Mouse (Mus musculus) cerebellum, adult 2 months (tissue): ENCODE results near the gene Arhgef1. TPM values are rescaled to one million over a fixed set of nuclear protein-coding genes. Genes with fewer than 3 reads are reported as not detected.

Experiments
- DNase-seq, 2 experiments: peaks; one replicate each; pipeline ENCODE4 v3.0.0; 2021
- H3K27ac ChIP-seq: fragments of 200-500 bp; 2 replicates; pipeline ENCODE4 v1.5.1; 2012; ENCODE audit warnings: low read length, control low read depth, inconsistent platforms; ENCODE audit not compliant: insufficient read depth
- H3K27me3 ChIP-seq: fragments of 200-500 bp; 2 replicates; pipeline ENCODE4 v1.6.1; 2012; ENCODE audit warnings: inconsistent platforms, mild to moderate bottlenecking, low read length, moderate library complexity; ENCODE audit not compliant: control insufficient read depth, insufficient read depth
- H3K4me1 ChIP-seq: fragments of 200-500 bp; 2 replicates; pipeline ENCODE4 v1.6.1; 2011; ENCODE audit warnings: low read length; ENCODE audit not compliant: control insufficient read depth, insufficient read depth
- H3K4me3 ChIP-seq: fragments of 200-500 bp; replicated peaks from 2 replicates; pipeline ENCODE3; 2011; ENCODE audit warnings: mild to moderate bottlenecking, low read depth, low read length, control low read depth; ENCODE audit not compliant: insufficient read depth
- CTCF ChIP-seq: fragments of 200-500 bp; IDR thresholded peaks from 2 replicates; pipeline ENCODE4 v1.5.1; 2011; ENCODE audit warnings: low read depth, mild to moderate bottlenecking, control low read depth, low read length, moderate library complexity, borderline replicate concordance; ENCODE audit not compliant: insufficient read depth
- POLR2A ChIP-seq: fragments of 200-500 bp; IDR thresholded peaks from 2 replicates; pipeline ENCODE4 v1.6.1; 2011; ENCODE audit warnings: low read length, control low read depth, borderline replicate concordance; ENCODE audit not compliant: insufficient read depth
- whole genome bisulfite sequencing: fragments of 180-500 bp; shearing (Covaris S2); methylation state at CpG from one replicate; pipeline ENCODE4 v1.1.7; 2018; 5-methylcytosine and 5-hydroxymethylcytosine counted together
- polyA plus RNA-seq: library from polyadenylated mRNA; depleted of rRNA; stranded (reverse); fragments of >200 nt; gene quantifications from 2 replicates; pipeline ENCODE4 v1.2.3, GENCODE M21; 2012

Arhgef1 gene
- polyA plus RNA-seq, 1 experiment = 162 TPM

DNA sequence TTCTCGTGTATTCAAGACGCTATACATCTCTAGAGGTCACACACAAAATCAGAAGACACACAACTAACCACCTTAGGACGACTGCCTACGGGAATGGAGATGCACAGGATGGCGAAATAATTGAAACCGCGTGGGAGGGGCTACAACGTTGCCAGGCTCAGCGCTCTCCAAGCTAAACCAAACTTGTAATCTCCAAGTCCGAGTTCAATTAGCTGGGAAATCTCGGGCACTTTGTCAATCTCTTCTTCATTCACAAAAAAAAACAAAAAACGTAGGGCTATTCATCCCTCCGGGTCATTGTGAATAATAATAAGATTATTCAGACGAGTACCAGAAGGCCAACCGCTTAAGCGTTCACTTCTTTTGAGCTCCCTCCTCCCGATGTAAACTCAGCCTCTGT lies 33.6 kb upstream of the Arhgef1 start:
- WGBS = 57% methylated on average over 17 of the region's 17 CpGs
- Histone ChIP-seq H3K4me3 (no peak overlapping the region), H3K27me3 (no peaks in the 10 kb centered on the region), H3K27ac (no peak overlapping the region), H3K4me1 (no peaks in the 10 kb centered on the region)
- TF ChIP-seq CTCF (no peak), POLR2A (no peak)
- DNase-seq = no peak

GRCm38 (mm10) chr7:24869532-24870165 lies 33.1 kb upstream of the Arhgef1 start, which contains the start of the genes Lypd4 and Dmrtc2:
TSS of gene Lypd4 (minus strand) at chr7:24869941.
TSS of gene Dmrtc2 (plus strand) at chr7:24870057.
- TF ChIP-seq CTCF (no peak), POLR2A (no peak)
- 62% methylated on average over 41 of the region's 41 CpGs for WGBS
- Histone ChIP-seq H3K4me3 (no peak within 1 kb of the TSS), H3K27me3 (no peaks in the 10 kb centered on the region), H3K4me1 (no peaks in the 10 kb centered on the region), H3K27ac (no peak within 1 kb of the TSS)
- no peak for DNase-seq

DNA sequence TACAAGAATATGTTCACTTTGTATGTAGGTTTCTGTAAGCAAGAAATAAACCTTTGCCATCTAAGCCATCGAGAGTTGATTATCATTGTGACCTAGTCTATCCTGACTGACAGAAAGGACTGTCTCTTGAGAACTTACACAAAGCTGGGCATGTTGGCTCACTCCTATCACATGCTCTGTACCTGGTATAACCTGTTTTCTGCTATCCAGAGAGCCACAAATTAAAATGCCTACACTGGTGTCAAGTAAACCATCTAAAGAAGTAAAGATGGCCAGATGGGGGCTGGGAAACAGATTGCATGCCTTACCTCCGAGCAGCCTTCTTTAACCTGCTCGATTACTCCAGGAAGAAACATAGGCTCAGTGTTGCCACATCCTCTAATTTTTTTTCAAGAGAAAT lies 25.1 kb upstream of the Arhgef1 start:
- no peak overlapping the region for H3K4me3 ChIP-seq
- DNase-seq = no peak
- 81% methylated on average over 3 of the region's 3 CpGs for WGBS

DNA sequence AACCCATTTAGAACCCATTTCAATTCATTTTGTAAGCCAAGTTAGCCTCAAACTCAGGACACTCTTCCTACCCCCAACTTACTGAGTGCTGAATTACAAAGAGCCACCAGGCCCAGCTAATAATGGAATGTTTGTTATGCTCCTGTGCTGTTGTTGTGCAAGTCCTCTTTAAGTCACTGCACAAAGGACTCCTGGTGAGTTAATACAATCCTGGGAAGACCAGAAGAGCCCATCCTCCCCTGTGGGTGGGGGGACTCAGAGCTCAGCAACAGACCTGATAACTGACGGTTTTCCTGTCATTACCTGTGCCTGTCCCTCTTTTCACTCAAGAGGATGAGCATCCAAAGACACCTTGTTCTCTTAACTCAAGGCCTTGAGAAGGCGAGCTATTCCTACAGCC lies 23.1 kb upstream of the Arhgef1 start:
- no peak for TF ChIP-seq CTCF
- no peak for TF ChIP-seq POLR2A
- no peaks in the 10 kb centered on the region for H3K27me3 ChIP-seq
- no peak for DNase-seq
- no peak overlapping the region for H3K4me3 ChIP-seq
- no peak overlapping the region for H3K27ac ChIP-seq
- 31% methylated on average over 2 of the region's 2 CpGs for WGBS
- H3K4me1 ChIP-seq = no peaks in the 10 kb centered on the region

More for the DNA sequence above, 25.1 kb upstream of the Arhgef1 start:
- no peaks in the 10 kb centered on the region for H3K4me1 ChIP-seq
- TF ChIP-seq CTCF (no peak), POLR2A (no peak)
- no peak overlapping the region for H3K27ac ChIP-seq
- no peaks in the 10 kb centered on the region for H3K27me3 ChIP-seq

DNA sequence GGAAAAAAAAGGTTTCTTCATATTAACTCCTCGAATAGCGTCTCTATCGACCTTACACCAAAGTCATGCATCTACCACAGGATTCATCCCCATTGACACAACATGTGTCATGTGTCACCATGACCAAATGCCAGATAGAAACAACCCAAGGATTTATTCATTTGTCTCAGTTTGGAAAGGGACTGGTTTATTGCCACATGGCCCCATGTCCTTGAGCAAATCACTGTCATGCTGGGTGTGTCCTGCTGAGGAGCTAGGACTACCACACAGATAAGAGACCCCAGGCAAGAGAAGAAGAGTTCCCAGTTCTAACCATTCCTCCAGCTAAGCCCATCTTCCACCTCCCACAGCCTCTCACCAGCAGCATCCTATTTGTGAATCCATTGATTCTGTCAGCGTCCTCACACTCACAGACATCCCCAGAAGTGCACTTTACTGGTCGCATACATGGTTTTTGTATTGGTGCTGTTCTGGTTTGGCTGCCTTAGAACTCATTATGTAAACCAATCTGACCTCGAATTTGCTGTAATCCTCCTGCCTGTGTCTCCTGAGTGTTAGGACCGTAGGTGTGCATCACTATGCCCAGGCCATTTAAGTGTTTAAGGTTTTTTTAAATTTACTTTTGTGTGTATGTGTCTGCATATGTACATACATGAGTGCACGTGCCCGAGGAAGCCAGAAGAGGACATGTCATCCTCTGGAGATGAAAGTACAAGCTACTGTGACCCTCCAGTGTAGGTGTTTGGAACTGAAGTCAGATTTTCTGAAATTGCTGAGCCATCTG lies 20.1 kb upstream of the Arhgef1 start:
- TF ChIP-seq CTCF = no peak
- TF ChIP-seq POLR2A = no peak
- Histone ChIP-seq H3K27me3 (no peaks in the 10 kb centered on the region), H3K27ac (no peak overlapping the region), H3K4me3 (no peak overlapping the region), H3K4me1 (peaks cover 6% of the 10 kb centered on the region)
- no peak for DNase-seq
- 93% methylated on average over 9 of the region's 9 CpGs for WGBS

DNA sequence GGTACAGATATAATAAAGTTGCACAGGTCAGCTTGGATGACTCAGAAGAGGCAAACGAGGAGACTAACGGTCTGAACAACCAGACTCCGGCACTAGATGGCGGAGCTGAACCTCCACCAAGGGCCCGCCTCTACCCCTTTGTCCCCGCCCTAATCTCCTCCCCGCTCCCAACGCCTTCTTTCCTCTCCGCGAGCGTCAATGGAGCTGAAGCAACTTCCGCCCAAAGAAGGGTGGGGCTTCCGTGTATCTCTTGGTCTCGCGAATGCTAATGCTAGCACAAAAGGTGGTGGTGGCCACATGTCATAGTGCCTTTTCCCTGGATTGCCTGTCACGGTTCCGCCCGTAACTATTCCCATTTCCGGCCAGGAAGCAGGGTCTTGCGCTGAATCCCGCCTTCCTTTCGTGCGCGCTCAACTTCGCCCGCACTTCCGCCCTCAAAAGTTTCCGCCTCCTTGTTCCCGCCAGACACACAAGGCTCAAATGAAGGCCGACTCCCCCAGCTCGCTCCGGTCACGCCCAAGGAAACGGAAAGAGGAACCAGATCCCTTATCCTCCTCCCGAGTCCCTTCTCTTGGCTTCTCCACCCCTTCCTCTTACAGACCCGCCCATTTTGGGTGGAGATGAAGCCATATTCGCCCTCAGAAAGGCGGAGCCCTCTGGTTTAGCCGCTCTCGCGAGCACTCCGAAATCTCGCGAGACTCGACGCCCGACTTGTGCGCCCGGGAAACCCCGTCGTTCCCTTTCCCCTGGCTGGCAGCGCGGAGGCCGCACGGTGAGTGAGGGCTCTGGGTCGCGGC lies 18.6 kb upstream of the Arhgef1 start, which contains the start of gene Rps19:
Gene Rps19 (plus strand): TSS at position 476 of the 797 bp plus-strand sequence.
- DNase-seq = peak; percentile 98 to 99
- Histone ChIP-seq H3K27ac (peak within 1 kb of the TSS; percentile 50; the same call in 1 of the 2 replicates), H3K4me3 (peak within 1 kb of the TSS; percentile 65), H3K27me3 (no peaks in the 10 kb centered on the region), H3K4me1 (peaks cover 6% of the 10 kb centered on the region)
- WGBS = under 1% methylated on average over 57 of the region's 57 CpGs
- TF ChIP-seq CTCF (peak; percentile 63), POLR2A (peak; percentile 88)

DNA sequence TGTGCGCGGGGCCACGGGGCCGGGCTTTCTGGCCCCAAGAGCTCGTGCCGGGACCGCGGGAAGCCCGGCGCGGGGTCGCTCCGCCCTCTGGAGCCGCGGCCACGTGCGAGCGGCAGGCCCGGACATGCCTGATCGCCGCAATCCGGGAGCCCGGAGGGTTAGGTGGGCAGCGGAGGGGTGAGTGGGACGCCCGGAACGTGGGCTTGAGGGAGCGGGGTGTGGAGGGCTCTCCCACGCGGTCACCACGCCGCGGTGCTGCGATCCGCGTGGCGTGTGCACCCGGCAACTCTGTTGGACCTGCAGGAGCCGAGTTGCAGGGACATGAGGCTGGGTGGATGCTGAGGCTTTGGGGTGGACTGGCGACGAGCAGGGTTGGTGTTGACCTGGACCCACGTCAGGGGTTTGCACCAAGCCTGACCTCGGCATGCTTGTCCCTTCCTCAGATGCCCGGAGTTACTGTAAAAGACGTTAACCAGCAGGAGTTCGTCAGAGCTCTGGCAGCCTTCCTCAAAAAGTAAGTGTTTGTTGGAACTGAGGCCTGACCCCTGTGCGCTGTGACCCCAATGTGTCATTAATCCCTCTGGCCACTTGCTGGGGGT lies 17.9 kb upstream of the Arhgef1 start:
- under 1% methylated on average over 46 of the region's 47 CpGs for WGBS
- TF ChIP-seq POLR2A (no peak), CTCF (no peak)
- no peaks in the 10 kb centered on the region for H3K27me3 ChIP-seq
- H3K27ac ChIP-seq = peak overlapping the region; percentile 49; the same call in 1 of the 2 replicates
- peaks cover 6% of the 10 kb centered on the region for H3K4me1 ChIP-seq
- peak overlapping the region; percentile 65 for H3K4me3 ChIP-seq
- peak in 1 of 2 experiments; percentile 57 for DNase-seq
